Mouse (Mus musculus) embryonic fibroblast, embryonic 13.5 days (primary cell): ENCODE results near the gene Mrpl48.

Experiments
- CTCF ChIP-seq: IDR thresholded peaks from 2 replicates; pipeline ENCODE4 v1.5.1; 2011; ENCODE audit warnings: mild to moderate bottlenecking, control low read depth, low read length, moderate library complexity, borderline replicate concordance; ENCODE audit not compliant: insufficient read depth
- POLR2A ChIP-seq: IDR thresholded peaks from 2 replicates; pipeline ENCODE4 v1.6.1; 2011; ENCODE audit warnings: low read depth, mild to moderate bottlenecking, control low read depth, low read length, moderate library complexity

DNA sequence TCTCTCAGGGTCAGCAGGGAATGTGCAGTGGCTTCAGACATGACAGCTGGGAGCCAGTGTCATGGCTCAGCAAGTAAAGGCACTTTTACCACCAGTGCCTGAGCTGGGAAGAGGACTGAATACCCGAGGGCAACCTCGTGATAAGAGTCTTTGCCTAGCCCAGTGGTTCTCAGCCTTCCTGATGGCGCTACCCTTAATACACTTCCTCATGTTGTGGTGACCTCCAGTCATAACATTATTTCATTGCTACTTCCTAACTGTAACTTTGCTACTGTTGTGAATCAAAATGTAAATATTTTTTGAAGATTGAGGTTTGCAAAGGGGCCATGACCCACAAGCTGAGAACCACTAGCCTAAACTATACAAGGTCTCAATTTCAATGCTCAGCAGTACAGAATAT, 99.4 kb downstream of the Mrpl48 start:
- no peak for TF ChIP-seq CTCF
- TF ChIP-seq POLR2A = no peak
